Mouse (Mus musculus) liver, embryonic 14.5 days (tissue): ENCODE data around the gene Frmd3. TPM values are rescaled to one million over a fixed set of nuclear protein-coding genes. Genes with fewer than 3 reads are reported as not detected.
A peak's percentile ranks its signal among the peaks of the same experiment; 100 is the strongest.

Experiments used
- ATAC-seq: fragments of 200-750 bp; cut with Nextera tagmentation; 2 replicates; pipeline ENCODE4 v1.8.0; 2017; ENCODE audit warnings: moderate number of reproducible peaks, mild to moderate bottlenecking, moderate library complexity; ENCODE audit not compliant: insufficient read depth
- DNase-seq, 3 experiments: peaks; one replicate each; pipeline ENCODE4 v3.0.0-alpha.2; 2012 to 2013; ENCODE audit warnings: low read depth in 3 of 3, low spot score in 3 of 3
- H3K27ac ChIP-seq: fragments of 300-500 bp; sonication (generic); 2 replicates; pipeline ENCODE4 v1.5.1; 2014; ENCODE audit warnings: moderate library complexity, mild to moderate bottlenecking, control low read depth, inconsistent platforms
- H3K27me3 ChIP-seq: fragments of 300-500 bp; sonication (generic); 2 replicates; pipeline ENCODE4 v1.6.1; 2014; ENCODE audit warnings: mild to moderate bottlenecking, low read length, moderate library complexity; ENCODE audit not compliant: control insufficient read depth, insufficient read depth
- H3K36me3 ChIP-seq: fragments of 300-500 bp; sonication (generic); replicated peaks from 2 replicates; pipeline ENCODE4 v1.6.1; 2014; ENCODE audit warnings: low read depth; ENCODE audit not compliant: control insufficient read depth, insufficient read depth
- H3K4me1 ChIP-seq, 2 experiments: fragments of 200-500 bp in 1 of 2; fragments of 300-500 bp in 1 of 2; sonication (generic) in 1 of 2; replicated peaks; 2 replicates each; pipeline ENCODE4 v1.6.1; 2012 to 2014; ENCODE audit warnings: antibody characterized with exemption in 1 of 2, inconsistent platforms in 1 of 2, low read length in 1 of 2; ENCODE audit not compliant: control insufficient read depth in 2 of 2, insufficient read depth in 2 of 2
- H3K4me2 ChIP-seq: fragments of 300-500 bp; sonication (generic); 2 replicates; pipeline ENCODE4 v1.6.1; 2014; ENCODE audit warnings: low read depth, mild to moderate bottlenecking, control low read depth, moderate library complexity
- H3K4me3 ChIP-seq, 2 experiments: fragments of 200-500 bp in 1 of 2; fragments of 300-500 bp in 1 of 2; sonication (generic) in 1 of 2; 2 replicates each; pipeline ENCODE4 v1.5.1; 2012 to 2014; ENCODE audit warnings: low read depth in 2 of 2, low read length in 2 of 2, mild to moderate bottlenecking in 2 of 2, control low read depth in 1 of 2, inconsistent platforms in 1 of 2, moderate library complexity in 1 of 2; ENCODE audit not compliant: insufficient read depth in 1 of 2
- H3K9ac ChIP-seq: fragments of 300-500 bp; sonication (generic); replicated peaks from 2 replicates; pipeline ENCODE4 v1.6.1; 2014; ENCODE audit warnings: mild to moderate bottlenecking, control low read depth, moderate library complexity
- H3K9me3 ChIP-seq: fragments of 300-500 bp; sonication (generic); 2 replicates; pipeline ENCODE4 v1.6.1; 2016; ENCODE audit warnings: low read length, mixed read lengths; ENCODE audit not compliant: control insufficient read depth
- CTCF ChIP-seq: IDR thresholded peaks from 2 replicates; pipeline ENCODE4 v1.5.1; 2016; ENCODE audit warnings: antibody characterized with exemption, low read depth, control low read depth
- EP300 ChIP-seq: IDR thresholded peaks from 2 replicates; pipeline ENCODE4 v1.6.1; 2016; ENCODE audit warnings: antibody characterized with exemption, low read depth
- WGBS: fragments of 180-500 bp; shearing (Covaris S2); extraction: QIAGEN DNeasy Blood & Tissue Kit; methylation state at CpG from one replicate; pipeline ENCODE4 v1.1.7; 2014; ENCODE audit not compliant: insufficient replicate concordance; 5-methylcytosine and 5-hydroxymethylcytosine counted together
- polyA plus RNA-seq, 2 experiments: library from polyadenylated mRNA; depleted of rRNA in 1 of 2; stranded (reverse) in 1 of 2; unstranded in 1 of 2; fragments of >200 nt; fragmentation: Nextera tagmentation in 1 of 2; extraction: Ambion mirVana in 1 of 2; gene quantifications; 2 replicates each; pipeline versions ENCODE4 v1.2.1 to v1.2.3; 2012 to 2014

Frmd3 gene
- polyA plus RNA-seq, 2 experiments = 0.02 to 0.11 TPM

DNA sequence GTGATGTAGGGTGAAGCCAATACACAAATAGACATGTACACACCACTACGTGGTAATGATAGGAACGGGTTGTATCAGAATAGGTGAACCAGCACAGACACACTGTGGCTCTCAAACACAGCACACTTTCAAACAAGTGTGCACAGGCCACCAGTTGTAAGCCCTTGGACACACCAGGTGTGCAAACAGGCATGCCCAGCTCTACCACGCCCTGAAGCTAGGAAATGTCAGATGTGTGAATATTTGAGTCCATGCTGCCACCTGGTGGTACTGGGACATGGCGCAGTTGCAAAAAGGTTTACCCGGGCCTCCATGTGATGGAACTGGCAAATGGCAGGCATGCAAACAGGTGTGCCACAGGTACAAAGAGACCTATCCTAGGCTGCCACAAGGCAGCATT lies 218.2 kb downstream of the Frmd3 start:
- ATAC-seq (no peak), DNase-seq (no peak)
- Histone ChIP-seq H3K4me1 (no peaks in the 10 kb centered on the region), H3K4me3 (no peak overlapping the region), H3K9ac (no peak overlapping the region), H3K27me3 (no peaks in the 10 kb centered on the region), H3K9me3 (no peaks in the 10 kb centered on the region), H3K4me2 (no peak overlapping the region), H3K36me3 (no peaks in the 10 kb centered on the region), H3K27ac (no peak overlapping the region)
- TF ChIP-seq EP300 (no peak), CTCF (peak; percentile 73)
- WGBS = 52% methylated on average over 5 of the region's 5 CpGs

DNA sequence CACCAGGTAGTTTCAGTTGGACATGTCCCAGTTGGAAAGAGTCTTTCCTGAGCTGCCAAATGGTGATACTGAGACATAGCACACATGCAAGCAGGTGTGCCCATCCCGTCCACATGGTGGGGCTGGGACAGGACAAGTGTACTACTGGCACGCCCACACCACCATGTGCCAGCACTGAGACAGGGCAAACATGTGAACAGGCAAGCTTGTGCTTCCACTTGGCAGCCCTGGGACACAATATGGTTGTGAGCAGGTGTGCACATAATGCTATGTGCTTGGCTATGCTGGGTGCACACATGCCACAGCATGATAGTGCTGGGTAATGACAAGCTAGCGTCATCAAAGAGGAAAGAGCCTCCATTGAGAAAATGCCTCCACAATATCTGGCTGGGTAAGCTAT lies 220.3 kb downstream of the Frmd3 start:
- WGBS = 68% methylated on average over 3 of the region's 3 CpGs
- no peak overlapping the region for H3K4me2 ChIP-seq
- no peak overlapping the region for H3K4me3 ChIP-seq
- H3K9me3 ChIP-seq = no peaks in the 10 kb centered on the region
- H3K27ac ChIP-seq = no peak overlapping the region
- H3K4me1 ChIP-seq = no peaks in the 10 kb centered on the region
- TF ChIP-seq CTCF = no peak
- no peak for TF ChIP-seq EP300
- H3K27me3 ChIP-seq = no peaks in the 10 kb centered on the region
- no peaks in the 10 kb centered on the region for H3K36me3 ChIP-seq
- no peak for DNase-seq
- no peak overlapping the region for H3K9ac ChIP-seq
- no peak for ATAC-seq

DNA sequence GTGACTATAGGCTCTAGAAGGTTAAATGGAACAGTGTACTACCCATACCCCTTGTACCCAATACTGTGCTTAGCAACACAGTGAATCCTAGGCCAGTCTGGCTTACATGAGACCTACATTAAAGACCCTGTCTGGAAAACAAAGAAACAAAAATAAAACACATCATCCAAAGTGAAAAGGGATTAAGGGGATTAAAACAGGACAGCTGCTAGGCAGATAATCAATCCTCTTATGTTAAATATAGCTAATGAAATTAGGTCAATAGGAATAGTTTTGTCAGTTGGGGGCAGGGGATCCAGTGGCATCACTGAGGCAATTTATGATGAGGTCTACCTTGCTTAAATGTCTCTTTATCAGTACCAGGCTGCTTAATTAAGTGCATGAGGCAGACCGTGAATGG lies 228.9 kb downstream of the Frmd3 start, which contains the start of gene Kdm4c:
Gene Kdm4c, plus strand, starts transcription at position 322 of the 400 bp plus-strand sequence.
- no peak for DNase-seq
- no peaks in the 10 kb centered on the region for H3K27me3 ChIP-seq

More for the DNA sequence above, 228.9 kb downstream of the Frmd3 start, which contains the start of gene Kdm4c:
- no peaks in the 10 kb centered on the region for H3K9me3 ChIP-seq
- H3K4me2 ChIP-seq = no peak within 1 kb of the TSS
- ATAC-seq = no peak
- no peaks in the 10 kb centered on the region for H3K36me3 ChIP-seq
- WGBS = 72% methylated on average over 1 of the region's 1 CpGs
- TF ChIP-seq EP300 (no peak), CTCF (no peak)
- no peak within 1 kb of the TSS for H3K27ac ChIP-seq
- H3K4me3 ChIP-seq = no peak within 1 kb of the TSS
- H3K9ac ChIP-seq = no peak within 1 kb of the TSS
- no peaks in the 10 kb centered on the region for H3K4me1 ChIP-seq

Other genes starting within 250 kb of the Frmd3 start
- not detected in 2 replicates for gene Rasef, start 222.4 kb upstream of the Frmd3 start, polyA plus RNA-seq (2012; rRNA removed)
- 0.10 TPM in 1 of 2 replicates, not detected in the other for gene Rasef, start 222.4 kb upstream of the Frmd3 start, polyA plus RNA-seq (2014; fragmentation: Nextera tagmentation; extraction: Ambion mirVana)
- not detected in 2 replicates for gene Gm11758, start 137.2 kb upstream of the Frmd3 start, polyA plus RNA-seq (2012; rRNA removed)
- gene Gm11758, start 137.2 kb upstream of the Frmd3 start, polyA plus RNA-seq (2014; fragmentation: Nextera tagmentation; extraction: Ambion mirVana) = not detected in 2 replicates
- gene Gm11757, start 122.3 kb upstream of the Frmd3 start, polyA plus RNA-seq (2012; rRNA removed) = not detected in 2 replicates
- not detected in 2 replicates for gene Gm11757, start 122.3 kb upstream of the Frmd3 start, polyA plus RNA-seq (2014; fragmentation: Nextera tagmentation; extraction: Ambion mirVana)
- gene Gm13871, start 107.5 kb upstream of the Frmd3 start, polyA plus RNA-seq (2012; rRNA removed) = not detected in 2 replicates
- not detected in 2 replicates for gene Gm13871, start 107.5 kb upstream of the Frmd3 start, polyA plus RNA-seq (2014; fragmentation: Nextera tagmentation; extraction: Ambion mirVana)
- not detected in 2 replicates for gene Gm11756, start 92.7 kb upstream of the Frmd3 start, polyA plus RNA-seq (2012; rRNA removed)
- gene Gm11756, start 92.7 kb upstream of the Frmd3 start, polyA plus RNA-seq (2014; fragmentation: Nextera tagmentation; extraction: Ambion mirVana) = not detected in 2 replicates
- not detected in 2 replicates for gene 2310002L09Rik, start 62.6 kb upstream of the Frmd3 start, polyA plus RNA-seq (2012; rRNA removed)
- gene 2310002L09Rik, start 62.6 kb upstream of the Frmd3 start, polyA plus RNA-seq (2014; fragmentation: Nextera tagmentation; extraction: Ambion mirVana) = not detected in 2 replicates
- 1.2 and 2.1 TPM in 2 replicates for gene Kdm4c, start 229.1 kb downstream of the Frmd3 start, polyA plus RNA-seq (2012; rRNA removed)
- 4.1 and 4.9 TPM in 2 replicates for gene Kdm4c, start 229.1 kb downstream of the Frmd3 start, polyA plus RNA-seq (2014; fragmentation: Nextera tagmentation; extraction: Ambion mirVana)